Mouse (Mus musculus): Measurements from ENCODE around the gene Fv1. TPM values are rescaled to one million over a fixed set of nuclear protein-coding genes. Genes with fewer than 3 reads are reported as not detected.
"Not testable (repeated sequence)": the region's sequence is repeated elsewhere in the genome, so short reads cannot be mapped to it uniquely, and the experiment has no call there.

The Fv1 gene
- 2.6 and 2.8 TPM in 2 replicates for polyA plus RNA-seq (2015; fragmentation: Nextera tagmentation; extraction: Ambion mirVana)

DNA sequence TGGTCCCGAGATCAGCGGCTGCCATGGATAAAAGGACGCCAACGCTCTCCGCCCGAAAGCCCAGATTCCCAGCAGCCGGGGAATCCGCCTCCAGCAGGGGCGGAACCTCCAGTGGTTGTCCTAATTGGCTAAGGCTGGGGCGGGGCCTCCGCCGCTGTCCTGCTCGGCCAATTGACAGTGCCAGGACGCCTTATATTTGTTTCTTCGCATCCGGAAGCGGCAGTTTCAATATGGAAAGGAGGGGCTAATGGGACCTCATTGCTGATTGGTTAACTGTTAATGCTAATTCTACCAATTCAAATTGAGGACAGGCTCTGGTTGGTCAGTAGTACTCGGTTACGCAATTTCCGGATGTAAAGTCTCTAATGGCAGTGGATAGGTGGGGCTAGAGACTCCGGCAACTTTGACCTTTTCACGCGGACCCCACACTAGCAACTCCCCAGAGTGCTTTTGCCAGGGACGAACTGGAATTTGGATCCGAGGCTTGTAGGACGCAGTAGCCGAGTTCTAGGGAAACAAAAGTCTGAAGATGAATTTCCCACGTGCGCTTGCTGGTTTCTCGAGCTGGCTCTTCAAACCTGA, at the start of gene Fv1, which contains the start of gene Miip:
Fv1 (plus strand) TSS at position 530 of the 582 bp plus-strand sequence.
Miip (minus strand) TSS at position 367 of the 582 bp plus-strand sequence.
- H3K9ac ChIP-seq (ENCODE audit: low read length), result peak within 1 kb of the TSS; percentile 73
- H3K4me1 ChIP-seq (replicated peaks; ENCODE audit: control insufficient read depth, insufficient read depth), result 0 out of 2 replicates have a peak, but pooled peaks cover 7% of the 10 kb centered on the region
- peak within 1 kb of the TSS; percentile 78 for H3K4me2 ChIP-seq (replicated peaks; ENCODE audit: low read depth)
- DNase-seq (ENCODE audit: low spot score), result peak; percentile 96
- TF ChIP-seq CTCF (IDR thresholded peaks at IDR 0.05; ENCODE audit: low read depth) (no peak; the same call in 1 of the 2 replicates), EP300 (optimal IDR thresholded peaks at IDR 0.05) (no peak)
- H3K9me3 ChIP-seq (ENCODE audit: control insufficient read depth, low read length), result no peaks in the 10 kb centered on the region
- WGBS, result under 1% methylated on average over 30 of the region's 30 CpGs
- peak within 1 kb of the TSS; percentile 90 for H3K27ac ChIP-seq (replicated peaks)
- peak; percentile 99 for ATAC-seq (ENCODE audit: low FRiP score, low TSS enrichment)
- H3K27me3 ChIP-seq (ENCODE audit: control insufficient read depth, insufficient read depth, low read length), result no peaks in the 10 kb centered on the region
- H3K4me3 ChIP-seq (ENCODE audit: low read depth, low read length), result peak within 1 kb of the TSS; percentile 86
- H3K36me3 ChIP-seq (ENCODE audit: control insufficient read depth, insufficient read depth, low read length), result peaks cover 12% of the 10 kb centered on the region; the same call in 1 of the 2 replicates

DNA sequence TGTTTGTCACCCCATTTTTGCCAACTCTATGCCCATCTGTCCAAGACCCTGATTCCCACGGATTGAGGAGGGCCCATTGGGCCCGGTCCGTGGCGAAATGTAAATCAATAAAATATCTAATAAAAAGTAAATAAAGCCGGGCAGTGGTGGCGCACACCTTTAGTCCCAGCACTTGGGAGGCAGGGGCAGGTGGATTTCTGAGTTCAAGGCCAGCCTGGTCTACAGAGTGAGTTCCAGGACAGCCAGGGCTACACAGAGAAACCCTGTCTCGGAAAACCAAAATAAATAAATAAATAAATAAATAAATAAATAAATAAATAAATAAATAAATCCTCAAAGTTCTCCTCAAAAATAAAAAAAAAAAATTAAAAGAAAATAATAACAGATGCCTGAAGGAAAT, 49.1 kb upstream of the Fv1 start:
- not testable (repeated sequence) for H3K4me3 ChIP-seq (ENCODE audit: low read depth, low read length); DNase-seq (ENCODE audit: low spot score); H3K9ac ChIP-seq (ENCODE audit: low read length); H3K27me3 ChIP-seq (ENCODE audit: control insufficient read depth, insufficient read depth, low read length); H3K27ac ChIP-seq (replicated peaks); H3K4me1 ChIP-seq (replicated peaks; ENCODE audit: control insufficient read depth, insufficient read depth); H3K4me2 ChIP-seq (replicated peaks; ENCODE audit: low read depth); H3K36me3 ChIP-seq (ENCODE audit: control insufficient read depth, insufficient read depth, low read length); ATAC-seq (ENCODE audit: low FRiP score, low TSS enrichment)
- WGBS, result 80% methylated on average over 7 of the region's 7 CpGs
- peaks cover 13% of the 10 kb centered on the region for H3K9me3 ChIP-seq (ENCODE audit: control insufficient read depth, low read length)

DNA sequence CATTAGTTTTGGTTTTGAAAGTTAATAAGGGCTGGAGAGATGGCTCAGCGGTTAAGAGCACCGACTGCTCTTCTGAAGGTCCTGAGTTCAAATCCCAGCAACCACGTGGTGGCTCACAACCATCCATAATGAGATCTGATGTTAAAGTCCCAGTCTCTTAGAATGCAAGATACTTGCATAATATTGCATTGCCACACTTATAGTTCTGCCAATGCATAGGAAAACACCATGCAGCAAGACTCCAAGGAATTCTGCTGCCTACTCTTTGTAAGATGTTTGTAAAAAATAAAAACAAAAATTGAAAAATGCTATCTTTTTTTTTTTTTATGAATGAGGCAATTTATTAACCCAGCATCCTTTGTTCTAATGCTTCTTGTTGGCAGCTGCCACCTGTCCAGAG, 47.4 kb upstream of the Fv1 start:
- not testable (repeated sequence) for H3K4me2 ChIP-seq (replicated peaks; ENCODE audit: low read depth); H3K4me3 ChIP-seq (ENCODE audit: low read depth, low read length); DNase-seq (ENCODE audit: low spot score); H3K27me3 ChIP-seq (ENCODE audit: control insufficient read depth, insufficient read depth, low read length); ATAC-seq (ENCODE audit: low FRiP score, low TSS enrichment); H3K27ac ChIP-seq (replicated peaks); H3K4me1 ChIP-seq (replicated peaks; ENCODE audit: control insufficient read depth, insufficient read depth); H3K9ac ChIP-seq (ENCODE audit: low read length)
- Histone ChIP-seq H3K36me3 (ENCODE audit: control insufficient read depth, insufficient read depth, low read length) (peaks cover 11% of the 10 kb centered on the region), H3K9me3 (ENCODE audit: control insufficient read depth, low read length) (peaks cover 24% of the 10 kb centered on the region)
- WGBS, result 87% methylated on average over 3 of the region's 3 CpGs

DNA sequence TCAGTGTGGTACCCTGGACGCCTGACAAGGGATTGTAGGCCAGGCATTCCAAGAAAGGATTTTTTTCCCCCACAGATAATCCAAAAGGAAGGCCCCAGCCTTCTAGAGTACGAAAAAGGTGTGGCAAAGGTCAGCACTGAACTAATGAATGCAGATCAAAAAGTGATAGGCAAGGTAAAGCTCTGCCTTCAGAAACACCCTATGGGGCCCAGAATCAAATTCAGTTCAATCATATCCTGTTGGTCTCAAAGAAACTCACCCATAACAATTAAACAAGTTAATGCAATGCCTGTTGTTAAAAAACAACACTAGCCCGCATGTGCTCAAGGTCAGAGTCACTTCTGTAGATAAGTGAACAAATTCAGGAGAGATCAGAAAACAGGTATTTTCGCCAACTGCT, 44.4 kb upstream of the Fv1 start:
- WGBS, result 95% methylated on average over 4 of the region's 4 CpGs
- peaks cover 34% of the 10 kb centered on the region for H3K9me3 ChIP-seq (ENCODE audit: control insufficient read depth, low read length)
- peaks cover 17% of the 10 kb centered on the region for H3K36me3 ChIP-seq (ENCODE audit: control insufficient read depth, insufficient read depth, low read length)

DNA sequence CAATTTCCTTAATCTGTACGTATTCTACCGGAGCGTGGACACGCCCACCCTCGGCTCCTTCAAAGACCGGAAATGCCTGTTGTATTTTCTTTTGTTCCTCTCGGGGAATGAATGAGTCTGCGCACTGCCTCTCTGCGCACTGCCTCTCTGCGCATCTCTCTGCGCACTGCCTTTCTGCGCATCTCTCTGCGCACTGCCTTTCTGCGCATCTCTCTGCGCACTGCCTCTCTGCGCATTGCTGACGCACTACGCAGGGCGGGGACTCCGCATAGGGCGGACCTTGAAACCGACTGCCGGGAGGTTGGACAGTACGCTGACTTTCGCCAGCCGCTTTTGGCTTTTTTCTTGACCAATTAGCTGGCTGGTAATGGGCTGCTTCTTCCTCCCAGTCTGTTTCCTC, 29.5 kb upstream of the Fv1 start:
- WGBS, result 96% methylated on average over 16 of the region's 26 CpGs
- ATAC-seq (ENCODE audit: low FRiP score, low TSS enrichment); DNase-seq (ENCODE audit: low spot score): not testable (repeated sequence)

More for the DNA sequence above, 44.4 kb upstream of the Fv1 start:
- Histone ChIP-seq H3K27ac (replicated peaks) (no peak overlapping the region), H3K4me2 (replicated peaks; ENCODE audit: low read depth) (no peak overlapping the region), H3K27me3 (ENCODE audit: control insufficient read depth, insufficient read depth, low read length) (no peaks in the 10 kb centered on the region), H3K4me1 (replicated peaks; ENCODE audit: control insufficient read depth, insufficient read depth) (no peaks in the 10 kb centered on the region), H3K9ac (ENCODE audit: low read length) (no peak overlapping the region), H3K4me3 (ENCODE audit: low read depth, low read length) (no peak overlapping the region)
- TF ChIP-seq EP300 (optimal IDR thresholded peaks at IDR 0.05) (no peak), CTCF (IDR thresholded peaks at IDR 0.05; ENCODE audit: low read depth) (no peak)
- ATAC-seq (ENCODE audit: low FRiP score, low TSS enrichment) (no peak), DNase-seq (ENCODE audit: low spot score) (no peak)

DNA sequence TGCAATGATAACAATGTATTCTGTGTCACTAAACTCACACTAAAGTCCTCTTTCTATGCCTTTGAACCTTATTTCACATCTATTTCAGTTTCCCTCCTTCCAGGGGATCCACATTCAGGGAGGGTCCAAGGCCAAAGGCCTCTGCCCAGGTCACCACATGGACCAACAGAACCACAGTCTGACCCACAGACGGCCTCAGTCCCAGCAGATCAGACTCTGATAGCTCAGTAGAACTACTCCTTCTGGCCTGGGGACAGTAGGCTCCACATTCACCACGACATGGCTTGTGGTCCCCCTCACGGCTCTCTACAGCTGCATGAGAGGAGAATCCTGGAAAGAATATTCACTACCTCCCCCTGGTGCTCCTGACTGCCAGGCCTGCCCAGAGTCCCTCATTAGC, 25.9 kb upstream of the Fv1 start:
- Histone ChIP-seq H3K27me3 (ENCODE audit: control insufficient read depth, insufficient read depth, low read length) (no peaks in the 10 kb centered on the region), H3K4me3 (ENCODE audit: low read depth, low read length) (no peak overlapping the region), H3K4me1 (replicated peaks; ENCODE audit: control insufficient read depth, insufficient read depth) (no peaks in the 10 kb centered on the region), H3K27ac (replicated peaks) (no peak overlapping the region), H3K9me3 (ENCODE audit: control insufficient read depth, low read length) (peaks cover 2% of the 10 kb centered on the region; the same call in 1 of the 2 replicates), H3K4me2 (replicated peaks; ENCODE audit: low read depth) (no peak overlapping the region), H3K9ac (ENCODE audit: low read length) (no peak overlapping the region), H3K36me3 (ENCODE audit: control insufficient read depth, insufficient read depth, low read length) (peaks cover 5% of the 10 kb centered on the region; the same call in 1 of the 2 replicates)
- DNase-seq (ENCODE audit: low spot score), result no peak
- no peak for ATAC-seq (ENCODE audit: low FRiP score, low TSS enrichment)
- 95% methylated on average over 3 of the region's 3 CpGs for WGBS
- TF ChIP-seq EP300 (optimal IDR thresholded peaks at IDR 0.05) (no peak), CTCF (IDR thresholded peaks at IDR 0.05; ENCODE audit: low read depth) (no peak)

More for the DNA sequence above, 29.5 kb upstream of the Fv1 start:
- H3K9ac ChIP-seq (ENCODE audit: low read length); H3K27me3 ChIP-seq (ENCODE audit: control insufficient read depth, insufficient read depth, low read length); H3K27ac ChIP-seq (replicated peaks); H3K36me3 ChIP-seq (ENCODE audit: control insufficient read depth, insufficient read depth, low read length); H3K4me2 ChIP-seq (replicated peaks; ENCODE audit: low read depth); H3K4me1 ChIP-seq (replicated peaks; ENCODE audit: control insufficient read depth, insufficient read depth); H3K4me3 ChIP-seq (ENCODE audit: low read depth, low read length); H3K9me3 ChIP-seq (ENCODE audit: control insufficient read depth, low read length): not testable (repeated sequence)

Data from stomach, postnatal 0 days (tissue).